Mouse (Mus musculus) kidney, postnatal 0 days (tissue): ENCODE measurements around the gene Mia2. TPM values are rescaled to one million over a fixed set of nuclear protein-coding genes. Genes with fewer than 3 reads are reported as not detected.
A peak's percentile ranks its signal among the peaks of the same experiment; 100 is the strongest.

Source experiments
- ATAC-seq: fragments of 200-750 bp; cut with Nextera tagmentation; replicated peaks from 2 replicates; pipeline ENCODE4 v1.8.0; 2017; ENCODE audit warnings: low read depth, moderate number of reproducible peaks, moderate TSS enrichment, moderate library complexity; ENCODE audit not compliant: low FRiP score
- DNase-seq: peaks from one replicate; pipeline ENCODE4 v3.0.0-alpha.2; 2016; ENCODE audit warnings: low spot score
- H3K27ac ChIP-seq: fragments of 300-500 bp; sonication (generic); 2 replicates; pipeline ENCODE4 v1.5.1; 2014; ENCODE audit warnings: mild to moderate bottlenecking
- H3K27me3 ChIP-seq: fragments of 300-500 bp; sonication (generic); 2 replicates; pipeline ENCODE4 v1.6.1; 2014; ENCODE audit warnings: low read length, mixed read lengths; ENCODE audit not compliant: insufficient read depth
- H3K36me3 ChIP-seq: fragments of 300-500 bp; sonication (generic); 2 replicates; pipeline ENCODE4 v1.6.1; 2014; ENCODE audit warnings: low read length, mixed read lengths; ENCODE audit not compliant: insufficient read depth
- H3K4me1 ChIP-seq: fragments of 300-500 bp; sonication (generic); replicated peaks from 2 replicates; pipeline ENCODE4 v1.6.1; 2014; ENCODE audit warnings: antibody characterized with exemption, low read length, mixed read lengths; ENCODE audit not compliant: insufficient read depth
- H3K4me2 ChIP-seq: fragments of 300-500 bp; sonication (generic); 2 replicates; pipeline ENCODE4 v1.6.1; 2014; ENCODE audit warnings: mild to moderate bottlenecking, low read length, moderate library complexity, mixed read lengths
- H3K4me3 ChIP-seq: fragments of 300-500 bp; sonication (generic); replicated peaks from 2 replicates; pipeline ENCODE4 v1.5.1; 2014; ENCODE audit warnings: low read depth, low read length
- H3K9ac ChIP-seq: fragments of 300-500 bp; sonication (generic); 2 replicates; pipeline ENCODE4 v1.6.1; 2014; ENCODE audit warnings: low read depth, low read length
- H3K9me3 ChIP-seq: fragments of 300-500 bp; sonication (generic); replicated peaks from 2 replicates; pipeline ENCODE4 v1.6.1; 2016; ENCODE audit warnings: low read length, inconsistent platforms, mixed read lengths
- CTCF ChIP-seq: IDR thresholded peaks from 2 replicates; pipeline ENCODE4 v1.5.1; 2016; ENCODE audit warnings: antibody characterized with exemption, low read depth, mild to moderate bottlenecking, moderate library complexity
- WGBS: fragments of 180-500 bp; shearing (Covaris S2); extraction: QIAGEN DNeasy Blood & Tissue Kit; methylation state at CpG from one replicate; pipeline ENCODE4 v1.1.7; 2014; 5-methylcytosine and 5-hydroxymethylcytosine counted together
- polyA plus RNA-seq: library from polyadenylated mRNA; unstranded; fragments of >200 nt; fragmentation: Nextera tagmentation; extraction: Ambion mirVana; gene quantifications from 2 replicates; pipeline ENCODE4 v1.2.1, GENCODE M21; 2015

The Mia2 gene
- polyA plus RNA-seq, 1 experiment from 2014 or later, result 91.6 TPM

- under 1% methylated on average over 30 of the region's 30 CpGs for WGBS
- Histone ChIP-seq H3K9ac (peak overlapping the region; percentile 89), H3K4me1 (peaks cover 5% of the 10 kb centered on the region), H3K4me3 (peak overlapping the region; percentile 79), H3K9me3 (no peaks in the 10 kb centered on the region), H3K27ac (peak overlapping the region; percentile 96), H3K36me3 (no peaks in the 10 kb centered on the region), H3K27me3 (no peaks in the 10 kb centered on the region), H3K4me2 (peak overlapping the region; percentile 73)
- peak; percentile 78 for DNase-seq
- no peak for TF ChIP-seq CTCF
- ATAC-seq, result peak; percentile 54
These were observed 36.0 kb downstream of the Mia2 start for GRCm38 (mm10) chr12:59131578-59131946.

- H3K4me3 ChIP-seq, result peak overlapping the region; percentile 79
- 43% methylated on average over 3 of the region's 3 CpGs for WGBS
- TF ChIP-seq CTCF, result no peak
- H3K9ac ChIP-seq, result 0 out of 2 replicates have a peak overlapping the region, but pooled peaks have one; percentile 89
- H3K4me1 ChIP-seq, result peaks cover 5% of the 10 kb centered on the region
- no peaks in the 10 kb centered on the region for H3K36me3 ChIP-seq
- H3K27ac ChIP-seq, result no peak overlapping the region
- H3K27me3 ChIP-seq, result no peaks in the 10 kb centered on the region
- no peak for ATAC-seq
- no peak for DNase-seq
- H3K9me3 ChIP-seq, result no peaks in the 10 kb centered on the region
- H3K4me2 ChIP-seq, result peak overlapping the region; percentile 73
These were observed 36.9 kb downstream of the Mia2 start for GRCm38 (mm10) chr12:59132462-59132861.

- Histone ChIP-seq H3K9me3 (no peaks in the 10 kb centered on the region), H3K4me2 (peak overlapping the region; percentile 73; the same call in 1 of the 2 replicates), H3K4me1 (peaks cover 5% of the 10 kb centered on the region), H3K4me3 (no peak overlapping the region), H3K27ac (no peak overlapping the region), H3K27me3 (no peaks in the 10 kb centered on the region), H3K36me3 (no peaks in the 10 kb centered on the region), H3K9ac (no peak overlapping the region)
- ATAC-seq, result no peak
- DNase-seq, result no peak
- TF ChIP-seq CTCF, result peak; percentile 26; the same call in 1 of the 2 replicates
- WGBS, result 79% methylated on average over 7 of the region's 7 CpGs
These were observed 37.3 kb downstream of the Mia2 start for GRCm38 (mm10) chr12:59132940-59133339.

GRCm38 (mm10) chr12:59133437-59133999 is 37.9 kb downstream of the Mia2 start:
- peak overlapping the region; percentile 73; the same call in 1 of the 2 replicates for H3K4me2 ChIP-seq

GRCm38 (mm10) chr12:59135096-59135495 is 39.5 kb downstream of the Mia2 start:
- Histone ChIP-seq H3K4me3 (no peak overlapping the region), H3K9ac (no peak overlapping the region), H3K4me1 (peaks cover 5% of the 10 kb centered on the region), H3K27ac (no peak overlapping the region), H3K27me3 (no peaks in the 10 kb centered on the region), H3K9me3 (no peaks in the 10 kb centered on the region), H3K36me3 (0 out of 2 replicates have a peak, but pooled peaks cover 11% of the 10 kb centered on the region), H3K4me2 (no peak overlapping the region)
- 96% methylated on average over 4 of the region's 4 CpGs for WGBS
- no peak for TF ChIP-seq CTCF
- no peak for DNase-seq
- no peak for ATAC-seq

More at GRCm38 (mm10) chr12:59133437-59133999, 37.9 kb downstream of the Mia2 start:
- Histone ChIP-seq H3K27me3 (no peaks in the 10 kb centered on the region), H3K27ac (no peak overlapping the region), H3K9ac (no peak overlapping the region), H3K36me3 (no peaks in the 10 kb centered on the region), H3K4me1 (peaks cover 5% of the 10 kb centered on the region), H3K9me3 (no peaks in the 10 kb centered on the region), H3K4me3 (no peak overlapping the region)
- WGBS, result 91% methylated on average over 10 of the region's 10 CpGs
- no peak for TF ChIP-seq CTCF
- DNase-seq, result no peak
- no peak for ATAC-seq

GRCm38 (mm10) chr12:59135533-59136300 is 40.1 kb downstream of the Mia2 start:
- Histone ChIP-seq H3K4me1 (peaks cover 5% of the 10 kb centered on the region), H3K9me3 (no peaks in the 10 kb centered on the region), H3K4me2 (no peak overlapping the region), H3K4me3 (no peak overlapping the region), H3K36me3 (0 out of 2 replicates have a peak, but pooled peaks cover 15% of the 10 kb centered on the region), H3K27me3 (no peaks in the 10 kb centered on the region), H3K27ac (no peak overlapping the region), H3K9ac (no peak overlapping the region)
- ATAC-seq, result no peak
- 93% methylated on average over 13 of the region's 13 CpGs for WGBS
- TF ChIP-seq CTCF, result no peak
- no peak for DNase-seq
